Mouse (Mus musculus): ENCODE measurements at regions not wholly inside any gene's neighbourhood (a gene's known extent, or its start where the extent isn't known, plus 50 kb on each side); places are given as distances from the start of the nearest gene placed in this dataset.

DNA sequence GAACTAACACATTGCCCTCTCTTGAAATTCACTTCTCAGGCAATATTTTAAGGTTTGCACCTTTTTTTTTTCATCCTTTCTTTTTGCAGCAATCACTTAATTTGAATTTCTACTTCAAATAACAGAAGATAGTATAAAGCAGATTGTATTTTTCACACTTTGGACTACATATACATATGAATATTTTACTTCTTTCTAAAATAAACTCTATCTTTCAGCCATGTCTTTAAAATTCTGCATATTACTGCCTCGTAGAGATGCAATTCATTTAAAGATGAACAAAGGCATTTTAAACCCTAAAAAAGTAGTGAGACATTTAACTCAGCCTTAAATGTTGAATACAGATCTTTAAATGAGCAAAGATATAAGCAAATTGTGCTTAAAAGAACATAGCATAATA lies 739.1 kb upstream of the Cdh10 start:
- no peak for DNase-seq (ENCODE audit: low spot score)
